Mouse (Mus musculus): ENCODE results near the gene Gm11037. TPM values are rescaled to one million over a fixed set of nuclear protein-coding genes. Genes with fewer than 3 reads are reported as not detected.

Gene Gm11037
- polyA plus RNA-seq, 1 experiment: not detected

DNA sequence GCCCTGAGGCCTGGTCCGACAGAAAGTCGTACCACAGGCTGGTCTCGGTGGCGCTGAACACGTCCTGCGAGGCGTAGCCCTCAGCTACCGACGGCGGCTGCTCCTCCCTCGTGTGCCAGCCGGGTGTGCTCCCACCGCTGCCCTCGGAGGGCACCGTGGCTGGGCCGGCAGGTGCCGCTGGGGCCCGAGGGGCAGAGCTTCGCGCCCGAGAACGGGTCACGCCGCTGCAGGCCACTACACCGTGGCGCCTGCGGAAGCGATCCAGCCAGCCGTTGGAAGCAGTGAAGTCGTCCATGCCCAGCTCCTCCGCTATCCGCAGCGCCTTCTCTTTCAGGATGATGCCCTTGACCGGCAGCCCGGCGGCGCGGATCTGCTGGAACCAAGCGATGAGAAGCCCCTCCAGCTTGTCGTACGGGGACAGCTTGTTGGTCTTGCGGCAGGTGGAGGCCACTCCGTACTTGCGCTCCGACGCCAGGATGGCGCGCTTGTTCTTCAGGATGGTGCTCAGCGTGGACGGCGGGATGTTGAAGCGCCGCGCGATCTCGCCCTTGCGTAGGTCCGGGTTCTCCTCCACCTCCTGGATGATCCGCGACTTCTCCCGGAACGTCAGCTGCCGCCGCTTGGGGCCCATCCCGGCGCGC is 46.1 kb downstream of the Gm11037 start:
- Histone ChIP-seq H3K27me3 (ENCODE audit: control insufficient read depth) (peaks cover 3% of the 10 kb centered on the region), H3K4me1 (ENCODE audit: control insufficient read depth) (peaks cover 74% of the 10 kb centered on the region)
- TF ChIP-seq TAL1 (IDR thresholded peaks at IDR 0.05; ENCODE audit: low read length) (no peak), GATA1 (IDR thresholded peaks at IDR 0.05; ENCODE audit: low read length) (no peak)

DNA sequence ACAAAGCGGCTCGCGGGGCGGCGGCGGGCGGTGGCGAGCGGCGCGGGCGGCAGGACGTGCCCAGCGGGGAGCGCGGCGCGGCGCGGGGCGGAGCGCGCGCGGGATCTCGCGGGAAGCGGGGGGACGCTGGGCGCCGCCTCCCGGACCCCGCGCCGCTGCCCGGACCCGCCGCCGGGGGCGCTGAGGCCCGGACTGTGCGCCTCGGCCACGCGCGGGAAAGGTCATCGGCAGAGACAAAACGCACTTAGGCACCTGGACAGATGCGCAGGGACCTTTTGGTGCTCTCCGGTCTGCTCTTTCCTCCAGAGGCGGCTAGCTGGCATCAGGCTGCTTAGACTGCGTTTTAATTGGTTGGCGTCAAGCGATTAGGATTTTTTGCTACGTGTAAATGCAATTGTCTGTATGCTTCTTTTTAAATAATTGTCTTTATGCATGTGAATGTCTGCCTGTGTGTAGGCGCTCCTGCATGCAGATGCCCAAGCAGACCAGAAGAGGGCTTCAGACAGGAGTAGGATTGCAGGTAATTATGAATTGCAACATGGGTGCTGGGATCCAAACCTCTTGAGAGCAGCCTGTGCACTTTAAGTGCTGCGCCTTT is 46.8 kb downstream of the Gm11037 start, which contains the start of gene Cenpb:
Gene Cenpb, minus strand, starts transcription at position 78 of the 598 bp plus-strand sequence.
- no peaks in the 10 kb centered on the region for H3K9me3 ChIP-seq (ENCODE audit: control insufficient read depth, low read length)
- H3K4me1 ChIP-seq (ENCODE audit: control insufficient read depth): peaks cover 69% of the 10 kb centered on the region
- TF ChIP-seq TAL1 (IDR thresholded peaks at IDR 0.05; ENCODE audit: low read length) (no peak), GATA1 (IDR thresholded peaks at IDR 0.05; ENCODE audit: low read length) (no peak)
- peaks cover 43% of the 10 kb centered on the region for H3K36me3 ChIP-seq (ENCODE audit: control insufficient read depth)
- no peaks in the 10 kb centered on the region for H3K27me3 ChIP-seq (ENCODE audit: control insufficient read depth)
- H3K4me3 ChIP-seq (replicated peaks): peak within 1 kb of the TSS; percentile 79

More for the DNA sequence above, 46.1 kb downstream of the Gm11037 start:
- Histone ChIP-seq H3K9me3 (ENCODE audit: control insufficient read depth, low read length) (no peaks in the 10 kb centered on the region), H3K36me3 (ENCODE audit: control insufficient read depth) (peaks cover 46% of the 10 kb centered on the region), H3K4me3 (replicated peaks) (peak overlapping the region; percentile 79)

Other genes with a start within 250 kb of the Gm11037 start
- 0.11 and 0.34 TPM in 2 replicates for gene 4930402H24Rik, start 227.1 kb upstream of the Gm11037 start, polyA plus RNA-seq (2012)
- 0.09 and 0.11 TPM in 2 replicates for gene Atrn, start 227.0 kb upstream of the Gm11037 start, polyA plus RNA-seq (2012)
- gene Gfra4, start 90.4 kb upstream of the Gm11037 start, polyA plus RNA-seq (2012): 0.07 TPM in 1 of 2 replicates, not detected in the other
- 0.04 TPM in 1 of 2 replicates, not detected in the other for gene Adam33, start 69.7 kb upstream of the Gm11037 start, polyA plus RNA-seq (2012)
- gene Siglec1, start 46.7 kb upstream of the Gm11037 start, polyA plus RNA-seq (2012): 0.03 and 0.04 TPM in 2 replicates
- 0.18 and 0.20 TPM in 2 replicates for gene Hspa12b, start 6.2 kb upstream of the Gm11037 start, polyA plus RNA-seq (2012)
- 219 and 275 TPM in 2 replicates for gene 1700037H04Rik, start 26.6 kb downstream of the Gm11037 start, polyA plus RNA-seq (2012)
- 27.7 and 31.8 TPM in 2 replicates for gene Cenpb, start 46.6 kb downstream of the Gm11037 start, polyA plus RNA-seq (2012)
- gene Cdc25b, start 53.5 kb downstream of the Gm11037 start, polyA plus RNA-seq (2012): 52.6 and 58.1 TPM in 2 replicates
- 1.6 and 2.1 TPM in 2 replicates for gene Spef1, start 53.8 kb downstream of the Gm11037 start, polyA plus RNA-seq (2012)
- 3.0 and 3.9 TPM in 2 replicates for gene Ap5s1, start 73.6 kb downstream of the Gm11037 start, polyA plus RNA-seq (2012)
- 3.2 and 4.8 TPM in 2 replicates for gene Mavs, start 100.6 kb downstream of the Gm11037 start, polyA plus RNA-seq (2012)
- 2.3 and 3.0 TPM in 2 replicates for gene Pank2, start 129.0 kb downstream of the Gm11037 start, polyA plus RNA-seq (2012)
- gene Rnf24, start 219.4 kb downstream of the Gm11037 start, polyA plus RNA-seq (2012): 0.02 TPM in 1 of 2 replicates, not detected in the other

All from erythroblast, embryonic 14.5 days (primary cell).